In genomic region chr12:110380831-110381750, GRCm38 (mm10) we compare ENCODE assay signal across 9 mouse cellular contexts.
DNase-seq lines count a peak whose midpoint lies in the region; ATAC-seq and TF ChIP-seq lines count a peak whose summit lies in the region.
"Had no signal": no experiment of that assay in that cellular context is flagged by ENCODE, and none has a peak within 500 bp of the region (broad histone marks: within the 10 kb centered on the region; RNA-seq: fewer than 3 reads in every experiment).

No protein-coding gene starts in this region.

- H3K4me3 ChIP-seq in lung, postnatal 0 days (ENCODE audit: low read depth, low read length), result no peak overlapping the region
- H3K4me3 ChIP-seq in embryonic facial prominence, embryonic 14.5 days (ENCODE audit: low read depth, low read length), result no peak overlapping the region

- ATAC-seq in lung, postnatal 0 days, result peak; percentile 79
- ATAC-seq in embryonic facial prominence, embryonic 14.5 days (ENCODE audit: low read depth), result no peak

- H3K27me3 ChIP-seq in lung, postnatal 0 days (replicated peaks; ENCODE audit: insufficient read depth, low read length), result no peaks in the 10 kb centered on the region
- peaks cover 8% of the 10 kb centered on the region; the same call in 1 of the 2 replicates for H3K27me3 ChIP-seq in embryonic facial prominence, embryonic 14.5 days (replicated peaks; ENCODE audit: control insufficient read depth, insufficient read depth, low read length)

- DNase-seq in lung, postnatal 0 days (ENCODE audit: low spot score), result peak; percentile 71
- DNase-seq in lung, postnatal 14 days, result no peak
- DNase-seq in T-cell, adult 2 months (ENCODE audit: low spot score), result peak; percentile 44
- peak; percentile 59 for DNase-seq in embryonic facial prominence, embryonic 14.5 days (ENCODE audit: low spot score)
- DNase-seq in lung, postnatal 36 days, result peak; percentile 12
- no peak for DNase-seq in cerebellum, adult 8-10 months
- DNase-seq in thymus, postnatal 36 days, result no peak
- DNase-seq in cerebellum, postnatal 4 days (ENCODE audit: low spot score in 2 of 2), result no peak

- WGBS in lung, postnatal 0 days, result 45% methylated on average over 25 of the region's 25 CpGs
- WGBS in embryonic facial prominence, embryonic 14.5 days, result 50% methylated on average over 25 of the region's 25 CpGs

- H3K4me2 ChIP-seq in lung, postnatal 0 days (replicated peaks; ENCODE audit: low read depth, low read length), result no peak overlapping the region
- no peak overlapping the region for H3K4me2 ChIP-seq in embryonic facial prominence, embryonic 14.5 days (ENCODE audit: low read depth, low read length)

- H3K9me3 ChIP-seq in lung, postnatal 0 days (ENCODE audit: low read length), result no peaks in the 10 kb centered on the region
- H3K9me3 ChIP-seq in embryonic facial prominence, embryonic 14.5 days (ENCODE audit: control insufficient read depth, low read length), result no peaks in the 10 kb centered on the region

- H3K27ac ChIP-seq in lung, postnatal 0 days (ENCODE audit: low read length), result no peak overlapping the region
- H3K27ac ChIP-seq in embryonic facial prominence, embryonic 14.5 days (replicated peaks; ENCODE audit: low read depth, low read length), result no peak overlapping the region
- H3K27ac ChIP-seq: liver, embryonic 14.5 days had no signal

- no peak overlapping the region for H3K9ac ChIP-seq in lung, postnatal 0 days (replicated peaks; ENCODE audit: low read depth)
- H3K9ac ChIP-seq in embryonic facial prominence, embryonic 14.5 days (ENCODE audit: low read depth, low read length), result no peak overlapping the region
- H3K9ac ChIP-seq: liver, embryonic 14.5 days had no signal

- no peak for TF ChIP-seq EP300 in lung, postnatal 0 days (IDR thresholded peaks at IDR 0.05)

- no peaks in the 10 kb centered on the region for H3K36me3 ChIP-seq in lung, postnatal 0 days (ENCODE audit: insufficient read depth, low read length)
- H3K36me3 ChIP-seq in embryonic facial prominence, embryonic 14.5 days (ENCODE audit: control insufficient read depth, insufficient read depth, low read length), result no peaks in the 10 kb centered on the region

- no peak for TF ChIP-seq CTCF in lung, postnatal 0 days (IDR thresholded peaks at IDR 0.05)

- H3K4me1 ChIP-seq in lung, postnatal 0 days (ENCODE audit: insufficient read depth, low read depth, low read length), result no peaks in the 10 kb centered on the region
- H3K4me1 ChIP-seq in embryonic facial prominence, embryonic 14.5 days (ENCODE audit: control insufficient read depth, insufficient read depth, low read length), result no peaks in the 10 kb centered on the region

Comparison
In these comparisons a context has a peak if more than half of its experiments do, and no peak if none do; other contexts are left out.
1. DNase-seq: peak in lung, postnatal 0 days (single experiment), T-cell, adult 2 months (single experiment), embryonic facial prominence, embryonic 14.5 days (single experiment) and lung, postnatal 36 days (single experiment); none in lung, postnatal 14 days (single experiment), cerebellum, adult 8-10 months (single experiment), thymus, postnatal 36 days (0 of 2) and cerebellum, postnatal 4 days (0 of 2).